Mouse (Mus musculus): ENCODE results near the gene Cdkl2. TPM values are rescaled to one million over a fixed set of nuclear protein-coding genes. Genes with fewer than 3 reads are reported as not detected.

Cdkl2 gene
- 4.5 and 6.7 TPM in 2 replicates for polyA plus RNA-seq (2015; fragmentation: Nextera tagmentation; extraction: Ambion mirVana)

GRCm38 (mm10) chr5:92043783-92044182 is at the start of gene Cdkl2:
Cdkl2 (minus strand) TSS chr5:92043883.

GRCm38 (mm10) chr5:92083417-92084038 is 39.8 kb upstream of the Cdkl2 start, which contains the start of gene G3bp2:
G3bp2 (minus strand) TSS chr5:92083719.

GRCm38 (mm10) chr5:91987236-91987635 is 56.4 kb downstream of the Cdkl2 start, which contains the start of gene Odaph:
Odaph (plus strand) TSS chr5:91987475.

GRCm38 (mm10) chr5:91962639-91963440 is 80.8 kb downstream of the Cdkl2 start, which contains the start of gene Rchy1:
Rchy1 (minus strand) TSS chr5:91963068.

Other genes starting within 250 kb of the Cdkl2 start
- gene Rchy1, start 80.8 kb downstream of the Cdkl2 start, polyA plus RNA-seq (2015; fragmentation: Nextera tagmentation; extraction: Ambion mirVana), result 84.0 and 116 TPM in 2 replicates
- 0.22 and 0.79 TPM in 2 replicates for gene Odaph, start 56.4 kb downstream of the Cdkl2 start, polyA plus RNA-seq (2015; fragmentation: Nextera tagmentation; extraction: Ambion mirVana)
- 109 and 148 TPM in 2 replicates for gene G3bp2, start 39.8 kb upstream of the Cdkl2 start, polyA plus RNA-seq (2015; fragmentation: Nextera tagmentation; extraction: Ambion mirVana)
- gene Uso1, start 94.1 kb upstream of the Cdkl2 start, polyA plus RNA-seq (2015; fragmentation: Nextera tagmentation; extraction: Ambion mirVana), result 24.2 and 35.8 TPM in 2 replicates
- gene U90926, start 171.5 kb upstream of the Cdkl2 start, polyA plus RNA-seq (2015; fragmentation: Nextera tagmentation; extraction: Ambion mirVana), result 2.1 and 3.9 TPM in 2 replicates
- 0.22 and 0.72 TPM in 2 replicates for gene Ppef2, start 212.4 kb upstream of the Cdkl2 start, polyA plus RNA-seq (2015; fragmentation: Nextera tagmentation; extraction: Ambion mirVana)
- 13.4 and 14.1 TPM in 2 replicates for gene Naaa, start 234.3 kb upstream of the Cdkl2 start, polyA plus RNA-seq (2015; fragmentation: Nextera tagmentation; extraction: Ambion mirVana)

Data from adrenal gland, postnatal 0 days (tissue).